Mouse (Mus musculus) neural tube, embryonic 14.5 days (tissue): ENCODE data around the gene 4930402H24Rik. TPM values are rescaled to one million over a fixed set of nuclear protein-coding genes. Genes with fewer than 3 reads are reported as not detected.

ENCODE experiments used
- ATAC-seq: fragments of 200-750 bp; cut with Nextera tagmentation; 2 replicates; pipeline ENCODE4 v1.8.0; 2017; ENCODE audit warnings: low read depth, mild to moderate bottlenecking, moderate TSS enrichment, moderate library complexity
- H3K27ac ChIP-seq: fragments of 300-500 bp; sonication (generic); 2 replicates; pipeline ENCODE4 v1.5.1; 2014; ENCODE audit warnings: low read depth, mild to moderate bottlenecking, control low read depth, low read length, moderate library complexity, mixed read lengths
- H3K27me3 ChIP-seq: fragments of 300-500 bp; sonication (generic); 2 replicates; pipeline ENCODE4 v1.6.1; 2014; ENCODE audit warnings: low read length; ENCODE audit not compliant: control insufficient read depth, insufficient read depth
- H3K36me3 ChIP-seq: fragments of 300-500 bp; sonication (generic); 2 replicates; pipeline ENCODE4 v1.6.1; 2014; ENCODE audit warnings: low read length, mixed read lengths; ENCODE audit not compliant: control insufficient read depth, insufficient read depth
- H3K4me1 ChIP-seq: fragments of 300-500 bp; sonication (generic); 2 replicates; pipeline ENCODE4 v1.6.1; 2014; ENCODE audit warnings: low read length; ENCODE audit not compliant: control insufficient read depth, insufficient read depth
- H3K4me2 ChIP-seq: fragments of 300-500 bp; sonication (generic); 2 replicates; pipeline ENCODE4 v1.6.1; 2014; ENCODE audit warnings: mild to moderate bottlenecking, low read depth, low read length, control low read depth
- H3K4me3 ChIP-seq: fragments of 300-500 bp; sonication (generic); 2 replicates; pipeline ENCODE4 v1.5.1; 2014; ENCODE audit warnings: low read depth, low read length, control low read depth, mixed read lengths
- H3K9ac ChIP-seq: fragments of 300-500 bp; sonication (generic); replicated peaks from 2 replicates; pipeline ENCODE4 v1.6.1; 2014; ENCODE audit warnings: low read depth, mild to moderate bottlenecking, control low read depth, low read length, mixed read lengths
- H3K9me3 ChIP-seq: fragments of 300-500 bp; sonication (generic); 2 replicates; pipeline ENCODE4 v1.6.1; 2016; ENCODE audit warnings: low read length; ENCODE audit not compliant: control insufficient read depth
- WGBS: fragments of 180-500 bp; shearing (Covaris S2); extraction: QIAGEN DNeasy Blood & Tissue Kit; methylation state at CpG from one replicate; pipeline ENCODE4 v1.1.7; 2014; 5-methylcytosine and 5-hydroxymethylcytosine counted together
- polyA plus RNA-seq: library from polyadenylated mRNA; unstranded; fragments of >200 nt; fragmentation: Nextera tagmentation; extraction: Ambion mirVana; gene quantifications from 2 replicates; pipeline ENCODE4 v1.2.1, GENCODE M21; 2014

The 4930402H24Rik gene
- polyA plus RNA-seq, 1 experiment from 2014 or later: 109 TPM

GRCm38 (mm10) chr2:130696700-130697152, 209.5 kb downstream of the 4930402H24Rik start:
- peak overlapping the region; percentile 97 for H3K4me2 ChIP-seq
- no peak overlapping the region for H3K27ac ChIP-seq
- WGBS: 2% methylated on average over 31 of the region's 31 CpGs
- H3K4me3 ChIP-seq: peak overlapping the region; percentile 45
- H3K9me3 ChIP-seq: no peaks in the 10 kb centered on the region
- H3K36me3 ChIP-seq: no peaks in the 10 kb centered on the region
- H3K9ac ChIP-seq: peak overlapping the region; percentile 50
- peak; percentile 26 for ATAC-seq
- peaks cover 24% of the 10 kb centered on the region for H3K27me3 ChIP-seq
- peaks cover 16% of the 10 kb centered on the region; the same call in 1 of the 2 replicates for H3K4me1 ChIP-seq

GRCm38 (mm10) chr2:130693563-130693962, 212.6 kb downstream of the 4930402H24Rik start:
- Histone ChIP-seq H3K4me2 (no peak overlapping the region), H3K27ac (no peak overlapping the region), H3K4me3 (no peak overlapping the region), H3K27me3 (peaks cover 22% of the 10 kb centered on the region), H3K9ac (no peak overlapping the region), H3K4me1 (peaks cover 16% of the 10 kb centered on the region; the same call in 1 of the 2 replicates), H3K9me3 (no peaks in the 10 kb centered on the region), H3K36me3 (no peaks in the 10 kb centered on the region)
- no peak for ATAC-seq
- 43% methylated on average over 3 of the region's 3 CpGs for WGBS

- H3K27me3 ChIP-seq: no peaks in the 10 kb centered on the region
- WGBS: 81% methylated on average over 2 of the region's 2 CpGs
These were observed 217.2 kb downstream of the 4930402H24Rik start for GRCm38 (mm10) chr2:130689011-130689410.

GRCm38 (mm10) chr2:130685426-130685825, 220.8 kb downstream of the 4930402H24Rik start:
- H3K36me3 ChIP-seq: peaks cover 6% of the 10 kb centered on the region
- no peaks in the 10 kb centered on the region for H3K9me3 ChIP-seq
- 95% methylated on average over 9 of the region's 9 CpGs for WGBS
- no peak overlapping the region for H3K9ac ChIP-seq
- H3K4me3 ChIP-seq: no peak overlapping the region
- H3K4me1 ChIP-seq: no peaks in the 10 kb centered on the region
- H3K4me2 ChIP-seq: no peak overlapping the region
- no peak for ATAC-seq
- no peaks in the 10 kb centered on the region for H3K27me3 ChIP-seq
- H3K27ac ChIP-seq: no peak overlapping the region

More at GRCm38 (mm10) chr2:130689011-130689410, 217.2 kb downstream of the 4930402H24Rik start:
- H3K9me3 ChIP-seq: no peaks in the 10 kb centered on the region
- no peak overlapping the region for H3K9ac ChIP-seq
- 0 out of 2 replicates have a peak, but pooled peaks cover 2% of the 10 kb centered on the region for H3K36me3 ChIP-seq
- no peak overlapping the region for H3K27ac ChIP-seq
- no peak for ATAC-seq
- no peak overlapping the region for H3K4me3 ChIP-seq
- H3K4me1 ChIP-seq: no peaks in the 10 kb centered on the region
- H3K4me2 ChIP-seq: no peak overlapping the region

GRCm38 (mm10) chr2:130681531-130681930, 224.7 kb downstream of the 4930402H24Rik start:
- ATAC-seq: no peak
- Histone ChIP-seq H3K9ac (no peak overlapping the region), H3K4me3 (no peak overlapping the region), H3K4me2 (no peak overlapping the region), H3K36me3 (peaks cover 44% of the 10 kb centered on the region), H3K4me1 (no peaks in the 10 kb centered on the region), H3K9me3 (no peaks in the 10 kb centered on the region), H3K27ac (no peak overlapping the region), H3K27me3 (no peaks in the 10 kb centered on the region)
- 89% methylated on average over 3 of the region's 3 CpGs for WGBS

GRCm38 (mm10) chr2:130679899-130680298, 226.3 kb downstream of the 4930402H24Rik start:
- ATAC-seq: no peak
- no peaks in the 10 kb centered on the region for H3K27me3 ChIP-seq
- H3K4me3 ChIP-seq: no peak overlapping the region
- no peaks in the 10 kb centered on the region for H3K9me3 ChIP-seq
- 89% methylated on average over 6 of the region's 6 CpGs for WGBS
- H3K9ac ChIP-seq: no peak overlapping the region
- H3K4me2 ChIP-seq: no peak overlapping the region
- peaks cover 60% of the 10 kb centered on the region for H3K36me3 ChIP-seq
- H3K27ac ChIP-seq: no peak overlapping the region
- no peaks in the 10 kb centered on the region for H3K4me1 ChIP-seq

GRCm38 (mm10) chr2:130679154-130679553, 227.1 kb downstream of the 4930402H24Rik start:
- H3K36me3 ChIP-seq: peaks cover 66% of the 10 kb centered on the region
- 97% methylated on average over 12 of the region's 12 CpGs for WGBS
- H3K27me3 ChIP-seq: no peaks in the 10 kb centered on the region
- no peak overlapping the region for H3K27ac ChIP-seq
- no peak overlapping the region for H3K4me3 ChIP-seq
- H3K9me3 ChIP-seq: no peaks in the 10 kb centered on the region
- H3K9ac ChIP-seq: no peak overlapping the region
- no peak overlapping the region for H3K4me2 ChIP-seq
- no peaks in the 10 kb centered on the region for H3K4me1 ChIP-seq
- ATAC-seq: no peak

- Histone ChIP-seq H3K36me3 (peaks cover 77% of the 10 kb centered on the region), H3K4me1 (no peaks in the 10 kb centered on the region), H3K27ac (no peak overlapping the region), H3K9ac (no peak overlapping the region), H3K4me2 (no peak overlapping the region), H3K9me3 (no peaks in the 10 kb centered on the region; the same call in 1 of the 2 replicates), H3K27me3 (no peaks in the 10 kb centered on the region), H3K4me3 (no peak overlapping the region)
- ATAC-seq: no peak
- WGBS: 90% methylated on average over 10 of the region's 10 CpGs
These were observed 229.0 kb downstream of the 4930402H24Rik start for GRCm38 (mm10) chr2:130677211-130677610.

- Histone ChIP-seq H3K27me3 (no peaks in the 10 kb centered on the region), H3K4me1 (peaks cover 15% of the 10 kb centered on the region), H3K4me2 (peak within 1 kb of the TSS; percentile 85), H3K27ac (peak within 1 kb of the TSS; percentile 78), H3K36me3 (peaks cover 7% of the 10 kb centered on the region; the same call in 1 of the 2 replicates), H3K4me3 (peak within 1 kb of the TSS; percentile 68), H3K9ac (peak within 1 kb of the TSS; percentile 64), H3K9me3 (no peaks in the 10 kb centered on the region)
- ATAC-seq: peak; percentile 81
- under 1% methylated on average over 31 of the region's 31 CpGs for WGBS
These were observed 238.6 kb downstream of the 4930402H24Rik start, which contains the start of gene Itpa for GRCm38 (mm10) chr2:130667559-130667958. TSS of gene Itpa (plus strand) at chr2:130667610.
